ENCODE assay signal across 17 mouse cellular contexts in genomic region chr12:79524941-79525871, GRCm38 (mm10).
A peak's percentile ranks its signal among the peaks of the same experiment; 100 is the strongest.
DNase-seq lines count a peak whose midpoint lies in the region; ATAC-seq and TF ChIP-seq lines count a peak whose summit lies in the region.
"Had no signal": no experiment of that assay in that cellular context is flagged by ENCODE, and none has a peak within 500 bp of the region (broad histone marks: within the 10 kb centered on the region; RNA-seq: fewer than 3 reads in every experiment).

No protein-coding gene starts in this region.

- H3K4me3 ChIP-seq in lung, embryonic 16.5 days (ENCODE audit: low read length), result no peak overlapping the region
- no peak overlapping the region for H3K4me3 ChIP-seq in embryonic fibroblast, embryonic 13.5 days (ENCODE audit: insufficient read depth, low read length)
- no peak overlapping the region for H3K4me3 ChIP-seq in stomach, embryonic 15.5 days (replicated peaks)
- H3K4me3 ChIP-seq: forebrain, embryonic 10.5 days; heart, embryonic 10.5 days; midbrain, embryonic 10.5 days had no signal

- no peak for TF ChIP-seq CTCF in embryonic fibroblast, embryonic 13.5 days (IDR thresholded peaks at IDR 0.05; ENCODE audit: borderline replicate concordance, insufficient read depth, low read length)

- H3K4me1 ChIP-seq in lung, embryonic 16.5 days (replicated peaks; ENCODE audit: control insufficient read depth, insufficient read depth, low read length), result peaks cover 22% of the 10 kb centered on the region
- H3K4me1 ChIP-seq in embryonic fibroblast, embryonic 13.5 days (ENCODE audit: control insufficient read depth, insufficient read depth, low read length), result peaks cover 11% of the 10 kb centered on the region
- H3K4me1 ChIP-seq in stomach, embryonic 15.5 days, result peaks cover 10% of the 10 kb centered on the region
- H3K4me1 ChIP-seq: heart, embryonic 10.5 days had no signal

- peak; percentile 60 for DNase-seq in kidney, adult 9 months
- no peak for DNase-seq in kidney, postnatal 36 days
- no peak for DNase-seq in lung, postnatal 36 days
- no peak for DNase-seq in c-Kit-positive CD71-positive TER-119-positive erythroid progenitor cells, embryonic 14.5 days (ENCODE audit: low spot score)
- DNase-seq: cerebellum, adult 9-11 months; heart, postnatal 4 days; layer of hippocampus, adult 9-11 months; lung, adult 18-20 months; right cerebral cortex, postnatal 25 days; thymus, postnatal 25 days had no signal

- WGBS in lung, embryonic 16.5 days, result 32% methylated on average over 14 of the region's 14 CpGs
- 34% methylated on average over 14 of the region's 14 CpGs for WGBS in stomach, embryonic 15.5 days

- TF ChIP-seq POLR2A in embryonic fibroblast, embryonic 13.5 days (IDR thresholded peaks at IDR 0.05; ENCODE audit: low read depth, low read length), result no peak

- no peaks in the 10 kb centered on the region for H3K36me3 ChIP-seq in lung, embryonic 16.5 days (ENCODE audit: control insufficient read depth, insufficient read depth, low read length)
- no peaks in the 10 kb centered on the region for H3K36me3 ChIP-seq in stomach, embryonic 15.5 days
- H3K36me3 ChIP-seq: heart, embryonic 10.5 days had no signal

- no peak overlapping the region for H3K9ac ChIP-seq in lung, embryonic 16.5 days (ENCODE audit: low read length)
- no peak overlapping the region for H3K9ac ChIP-seq in stomach, embryonic 15.5 days

- 0 out of 2 replicates have a peak, but pooled peaks cover 4% of the 10 kb centered on the region for H3K9me3 ChIP-seq in lung, embryonic 16.5 days (ENCODE audit: control insufficient read depth, low read length)
- H3K9me3 ChIP-seq in stomach, embryonic 15.5 days, result no peaks in the 10 kb centered on the region

- H3K4me2 ChIP-seq in lung, embryonic 16.5 days (ENCODE audit: low read depth, low read length), result peak overlapping the region; percentile 35
- H3K4me2 ChIP-seq in stomach, embryonic 15.5 days, result no peak overlapping the region; the same call in 1 of the 2 replicates

- peak; percentile 92 for ATAC-seq in lung, embryonic 16.5 days (ENCODE audit: low read depth)
- no peak for ATAC-seq in stomach, embryonic 15.5 days (ENCODE audit: insufficient read depth, low FRiP score, low read depth)
- ATAC-seq: inflammation-experienced regulatory T-cells, adult 6 months had no signal

- peak overlapping the region; percentile 80 for H3K27ac ChIP-seq in lung, embryonic 16.5 days (ENCODE audit: low read length)
- 0 out of 2 replicates have a peak overlapping the region, but pooled peaks have one; percentile 25 for H3K27ac ChIP-seq in embryonic fibroblast, embryonic 13.5 days (ENCODE audit: insufficient read depth, low read length)
- H3K27ac ChIP-seq in stomach, embryonic 15.5 days, result peak overlapping the region; percentile 84
- H3K27ac ChIP-seq: forebrain, embryonic 10.5 days; heart, embryonic 10.5 days; midbrain, embryonic 10.5 days had no signal

- H3K27me3 ChIP-seq in lung, embryonic 16.5 days (ENCODE audit: control insufficient read depth, insufficient read depth, low read depth, low read length), result no peaks in the 10 kb centered on the region
- H3K27me3 ChIP-seq in stomach, embryonic 15.5 days (replicated peaks), result no peaks in the 10 kb centered on the region

Comparison
In these comparisons a context has a peak if more than half of its experiments do, and no peak if none do; other contexts are left out.
1. H3K27ac ChIP-seq: peak in every context shown above with its lines; median percentile 84 in stomach, embryonic 15.5 days; 80 in lung, embryonic 16.5 days; 25 in embryonic fibroblast, embryonic 13.5 days.